Mouse (Mus musculus) c-Kit-positive CD71-positive TER-119-positive erythroid progenitor cells, embryonic 14.5 days (primary cell): ENCODE measurements around the gene Arl8a.
"Not testable (repeated sequence)": the region's sequence is repeated elsewhere in the genome, so short reads cannot be mapped to it uniquely, and the experiment has no call there.

Experiments used
- DNase-seq: peaks from one replicate; pipeline ENCODE4 v3.0.0-alpha.2; 2013; ENCODE audit warnings: low spot score

Gene Arl8a

DNA sequence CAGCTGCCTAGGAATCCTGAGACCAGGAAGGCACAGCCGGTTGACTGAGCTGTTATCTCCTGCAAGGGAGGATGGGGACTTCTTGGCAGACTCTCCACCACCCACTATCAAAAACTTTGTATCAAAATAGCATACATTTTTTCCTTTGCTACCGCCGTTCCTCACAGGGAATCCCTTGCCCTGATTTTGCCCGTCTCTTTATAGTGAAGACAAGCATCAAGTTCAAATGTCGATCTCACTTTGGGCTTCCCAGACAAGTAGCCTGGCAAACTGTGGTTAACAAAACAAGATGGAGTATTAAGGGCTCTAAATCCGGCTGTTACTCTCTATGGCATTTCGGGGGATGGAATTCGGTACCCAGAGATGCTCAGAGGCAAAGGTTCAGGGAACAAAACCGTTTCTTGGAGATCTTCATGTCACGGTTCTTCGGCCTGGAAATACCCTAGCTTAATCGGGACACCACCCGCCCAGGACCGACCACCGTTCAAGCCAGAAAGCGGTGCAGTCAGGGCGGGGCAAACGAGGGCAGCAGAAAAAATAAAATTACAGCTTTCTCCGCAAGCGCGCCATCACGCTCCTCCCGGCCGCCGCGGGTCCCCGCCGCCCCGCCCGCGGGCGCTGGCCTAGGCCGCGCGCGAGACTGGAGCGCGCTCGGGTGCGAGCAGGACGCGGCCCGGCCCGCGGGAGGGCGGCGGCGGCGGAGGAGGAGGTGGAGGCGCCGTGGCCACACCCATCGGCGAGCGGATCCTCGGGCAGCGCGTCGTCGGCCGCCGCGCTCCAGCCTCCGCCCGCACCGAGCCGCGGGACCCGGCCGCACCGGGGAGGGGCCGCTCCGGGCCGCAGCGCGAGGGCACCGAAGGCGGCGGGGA is at the start of gene Arl8a:
Arl8a (plus strand) TSS at position 748 of the 869 bp plus-strand sequence.
- DNase-seq, result peak; percentile 68

DNA sequence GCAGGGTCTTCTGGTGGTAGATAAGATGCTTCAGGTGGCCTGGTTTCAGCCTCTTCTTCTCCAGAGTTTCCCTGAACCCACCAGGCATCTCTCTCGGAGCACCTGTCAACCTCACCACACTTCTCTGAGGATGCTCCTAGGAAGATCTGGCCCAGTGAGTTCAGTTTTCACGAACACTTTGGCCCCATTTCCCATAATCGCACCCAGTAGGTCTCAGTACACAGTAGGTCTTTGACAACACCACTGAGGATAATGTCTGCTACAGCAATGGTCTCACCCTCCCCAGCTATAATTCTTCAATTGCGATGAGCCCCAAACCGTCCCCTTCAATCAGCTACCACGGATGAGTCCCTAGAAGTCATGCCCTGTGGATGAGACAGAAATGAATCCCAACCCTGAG is 49.2 kb upstream of the Arl8a start:
- no peak for DNase-seq

DNA sequence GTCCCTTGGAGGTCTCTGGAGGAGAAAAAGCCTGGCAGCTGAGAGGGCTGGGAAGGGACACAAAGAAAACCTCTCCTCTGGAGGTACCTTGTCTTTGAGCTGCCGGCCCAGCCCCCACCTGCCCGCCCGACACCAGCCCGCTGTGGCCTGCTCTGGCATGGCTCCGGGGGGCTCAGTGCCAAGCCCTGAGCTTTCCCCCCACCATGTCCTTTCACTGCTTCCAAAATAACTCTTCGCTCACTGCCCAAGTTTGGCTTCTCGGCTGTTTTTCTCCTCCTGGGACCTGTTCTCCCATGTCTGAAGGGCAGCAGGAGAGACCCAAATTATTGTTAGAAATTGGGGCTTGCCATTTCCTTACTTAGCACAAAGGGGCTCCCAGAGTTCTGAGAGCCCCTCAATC is 48.2 kb upstream of the Arl8a start:
- DNase-seq, result no peak

- DNase-seq, result no peak
Observed at GRCm38 (mm10) chr1:135100400-135100799, 46.2 kb upstream of the Arl8a start.

DNA sequence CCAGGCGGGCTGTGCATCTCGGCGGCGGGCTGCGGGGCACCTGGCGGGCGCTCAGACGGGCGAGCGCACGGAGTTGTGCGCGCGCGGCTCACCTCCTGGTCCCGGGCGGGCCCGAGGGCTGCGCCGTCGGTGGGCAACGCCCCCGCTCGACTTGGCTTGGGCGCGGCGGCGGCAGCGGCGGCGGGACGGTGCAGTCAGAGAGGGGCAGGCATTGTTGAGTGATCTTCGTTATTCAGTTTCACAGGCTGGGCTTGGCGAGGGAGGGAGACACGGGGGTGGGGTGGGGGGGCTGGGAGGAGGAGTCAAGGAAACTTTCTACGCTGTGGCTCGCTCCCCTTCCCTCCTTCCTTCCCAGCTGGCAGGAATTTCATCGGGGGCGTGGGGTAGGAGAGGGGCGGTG is 41.5 kb upstream of the Arl8a start, which contains the start of gene Lgr6:
Lgr6 (minus strand) TSS at position 153 of the 400 bp plus-strand sequence.
- DNase-seq, result no peak

DNA sequence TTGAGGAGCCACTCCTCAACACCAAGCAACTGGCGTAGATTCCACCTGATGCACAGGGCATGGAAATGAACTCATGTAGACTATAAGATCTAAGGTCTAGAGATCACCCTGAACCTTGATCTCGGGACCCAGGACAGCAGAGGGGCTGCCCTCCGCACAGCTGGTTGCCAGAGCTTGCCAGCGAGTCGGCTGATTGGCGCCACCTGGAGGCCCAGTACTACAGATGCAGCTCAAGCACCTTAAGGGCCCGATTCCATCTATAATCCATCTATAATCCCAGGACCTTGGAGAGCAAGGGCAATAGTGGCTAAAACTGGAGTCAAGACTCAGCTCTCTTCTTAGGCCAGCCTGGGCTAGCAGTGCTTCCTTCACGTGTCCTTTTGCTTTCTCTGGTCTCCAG is 40.7 kb upstream of the Arl8a start:
- DNase-seq, result peak; percentile 40

GRCm38 (mm10) chr1:135108611-135109010 is 38.0 kb upstream of the Arl8a start:
- DNase-seq, result no peak

DNA sequence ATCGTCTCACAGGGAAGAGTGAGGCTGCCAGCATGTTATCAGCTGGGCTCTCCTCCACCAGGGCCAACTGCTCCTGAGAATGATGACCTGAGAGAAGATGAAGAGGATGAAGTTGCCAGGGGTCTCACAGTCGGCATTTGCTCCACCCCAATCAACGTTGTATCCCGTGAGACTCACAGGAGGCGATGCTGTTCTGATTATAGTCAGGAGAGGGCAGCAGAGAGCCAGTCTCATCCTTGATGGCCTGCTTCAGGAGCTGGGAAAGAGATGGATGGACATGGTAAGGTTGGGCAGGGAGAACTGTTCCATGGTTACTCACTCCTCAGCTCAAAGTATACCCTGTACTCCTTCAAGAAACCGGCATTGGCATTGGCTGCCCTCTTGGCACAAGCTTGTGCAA is 36.5 kb upstream of the Arl8a start:
- no peak for DNase-seq

DNA sequence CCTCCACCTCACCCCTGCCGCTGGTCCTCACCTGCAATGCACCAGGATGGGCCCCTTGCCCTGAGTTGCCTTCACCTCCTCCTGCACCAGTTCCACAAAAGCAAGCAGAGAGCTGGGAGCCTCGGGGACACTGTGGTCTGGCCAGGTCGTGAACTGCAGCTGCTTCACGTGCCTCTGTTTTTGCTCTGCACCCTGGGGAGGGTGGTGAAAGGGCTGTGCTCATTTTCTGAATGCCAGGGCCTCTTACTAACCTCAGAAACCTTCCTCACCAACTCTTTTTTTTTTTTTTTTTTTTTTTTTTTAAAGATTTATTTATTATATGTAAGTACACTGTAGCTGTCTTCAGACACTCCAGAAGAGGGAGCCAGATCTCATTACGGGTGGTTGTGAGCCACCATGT is 35.4 kb upstream of the Arl8a start:
- DNase-seq, result not testable (repeated sequence)

DNA sequence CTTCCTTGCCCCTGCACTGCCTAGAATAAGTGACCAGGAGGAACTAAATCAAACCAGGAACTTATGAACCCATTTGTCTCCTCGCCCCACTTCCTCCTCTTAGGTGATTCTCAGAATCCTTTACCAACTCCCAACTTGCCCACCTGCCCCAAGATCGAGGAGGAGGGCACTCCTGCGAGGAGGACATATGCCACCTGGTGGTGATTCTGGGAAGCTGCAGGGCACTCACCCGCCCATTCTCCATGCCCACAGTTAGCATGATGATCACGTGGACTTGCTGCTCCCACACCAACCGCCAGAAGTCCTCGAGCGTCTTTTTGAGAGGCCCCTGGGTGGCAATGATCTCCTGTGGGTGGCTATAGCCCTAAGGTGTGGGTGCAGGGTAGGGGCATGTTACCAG is 34.0 kb upstream of the Arl8a start:
- DNase-seq, result no peak

GRCm38 (mm10) chr1:135124573-135125363 is 21.9 kb upstream of the Arl8a start:
- DNase-seq, result no peak

DNA sequence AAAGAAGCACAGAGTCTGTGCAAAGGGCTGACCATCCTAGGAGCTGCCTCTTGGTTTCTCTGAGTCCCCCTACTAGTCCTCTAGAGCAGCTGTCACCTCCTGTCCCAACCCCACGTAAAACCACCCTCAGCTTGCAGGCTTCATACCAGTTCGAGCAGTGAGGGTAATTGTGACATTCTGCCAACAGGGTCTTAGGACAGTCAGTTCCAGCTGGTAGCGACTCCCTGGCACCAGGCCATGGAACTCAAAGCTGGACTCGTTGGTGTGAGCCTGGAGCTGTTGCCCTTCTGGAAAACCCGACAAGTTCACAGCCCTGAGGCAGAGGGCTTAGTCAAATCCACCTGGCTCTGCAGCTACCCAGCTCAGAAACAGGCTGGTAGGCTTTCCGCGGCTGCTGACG is 20.6 kb upstream of the Arl8a start:
- DNase-seq, result no peak

GRCm38 (mm10) chr1:135126443-135127027 is 20.1 kb upstream of the Arl8a start:
- no peak for DNase-seq

DNA sequence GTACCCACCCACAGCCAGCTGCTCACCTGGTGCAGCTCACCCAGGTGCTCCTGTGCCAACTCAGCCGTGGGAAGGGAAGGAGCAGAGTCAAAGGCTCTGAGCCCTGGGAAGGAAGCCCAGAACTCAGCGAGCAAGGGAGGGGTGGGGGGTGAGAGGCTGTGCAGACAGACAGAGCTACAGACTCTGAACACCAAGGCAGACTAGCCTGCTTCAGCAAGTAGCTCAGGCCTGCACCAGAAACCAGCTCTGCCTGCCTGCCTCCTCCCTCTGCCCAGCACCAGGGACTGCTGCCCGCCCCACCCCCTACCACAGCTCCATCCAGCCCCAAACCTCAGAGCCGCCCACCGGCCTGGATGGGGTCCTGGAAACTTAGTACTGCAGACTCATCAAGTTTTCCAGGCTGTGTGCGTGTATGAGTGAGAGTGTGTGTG is 18.6 kb upstream of the Arl8a start:
- no peak for DNase-seq

DNA sequence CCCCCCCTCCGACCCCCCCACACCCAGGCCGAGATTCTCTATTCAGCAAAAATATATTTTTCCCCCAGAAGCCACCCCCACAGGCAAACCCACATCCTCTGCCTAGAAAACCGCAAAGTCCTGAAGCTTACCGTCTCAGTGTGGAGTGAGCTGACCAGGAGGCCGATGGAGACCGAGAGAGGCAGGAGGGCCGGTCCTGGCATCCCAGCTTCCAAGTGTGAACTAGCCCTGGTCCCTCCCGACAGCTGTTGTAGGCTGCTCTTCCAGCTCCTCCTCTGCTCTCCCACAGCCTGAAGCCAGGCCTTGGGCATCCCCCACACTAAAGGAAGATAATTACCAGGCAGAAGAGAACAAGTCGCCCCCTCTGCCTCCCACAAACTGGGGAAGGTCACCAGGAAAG is 17.6 kb upstream of the Arl8a start:
- DNase-seq, result no peak

DNA sequence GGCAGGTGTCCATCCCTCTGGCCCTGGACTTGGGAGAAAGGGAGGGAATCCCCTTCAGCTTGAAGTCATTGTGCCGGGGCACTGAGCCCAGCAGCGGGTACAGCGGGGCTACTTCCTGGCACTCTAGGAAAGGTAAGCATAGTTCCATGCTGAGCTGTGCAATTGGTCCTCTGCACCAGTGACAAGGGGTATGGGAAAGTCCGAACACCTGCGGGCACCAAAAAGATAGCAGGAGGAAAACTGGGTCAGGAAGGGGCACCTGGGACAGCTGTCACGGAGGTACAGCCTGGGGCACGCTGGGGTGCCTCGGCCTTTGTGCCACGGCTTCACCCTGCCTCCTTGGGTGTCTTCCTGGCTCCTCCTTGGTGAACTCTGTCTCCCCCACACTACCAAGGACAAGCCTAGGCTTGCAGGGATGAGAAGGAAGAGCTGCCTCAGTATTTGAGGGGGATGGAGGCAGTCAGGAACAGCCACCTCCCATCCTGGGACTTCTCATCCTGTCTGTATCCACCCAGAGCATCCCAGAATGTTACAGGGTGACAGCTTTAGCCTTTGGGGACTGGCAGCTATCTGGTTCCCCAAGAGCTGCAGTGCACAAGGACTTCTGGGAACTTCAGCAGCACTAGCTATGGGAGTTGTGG is 17.0 kb upstream of the Arl8a start:
- DNase-seq, result no peak

- no peak for DNase-seq
Observed at GRCm38 (mm10) chr1:135130376-135131018, 16.1 kb upstream of the Arl8a start.

- DNase-seq, result no peak
Observed at GRCm38 (mm10) chr1:135131034-135131433, 15.6 kb upstream of the Arl8a start.

DNA sequence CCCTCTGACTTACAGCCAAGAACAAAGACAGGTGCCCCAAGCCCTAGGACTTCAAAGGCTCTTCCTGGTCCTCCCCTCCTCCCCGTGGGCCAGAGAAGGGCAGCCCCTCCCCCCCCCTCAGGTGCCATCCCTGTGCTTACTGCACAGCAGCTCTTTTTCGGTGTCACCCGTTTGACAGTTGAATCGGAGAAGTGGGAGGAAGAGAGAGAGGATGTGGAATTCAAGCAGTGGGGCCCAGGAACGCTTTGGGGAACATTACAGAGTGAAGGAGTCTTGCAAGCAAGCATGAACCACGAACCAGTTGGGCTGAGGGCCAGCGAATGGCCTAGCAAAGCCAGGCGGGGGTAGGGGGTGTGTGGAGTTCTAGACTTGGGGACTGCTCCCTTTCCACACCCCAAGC is 15.1 kb upstream of the Arl8a start:
- no peak for DNase-seq

DNA sequence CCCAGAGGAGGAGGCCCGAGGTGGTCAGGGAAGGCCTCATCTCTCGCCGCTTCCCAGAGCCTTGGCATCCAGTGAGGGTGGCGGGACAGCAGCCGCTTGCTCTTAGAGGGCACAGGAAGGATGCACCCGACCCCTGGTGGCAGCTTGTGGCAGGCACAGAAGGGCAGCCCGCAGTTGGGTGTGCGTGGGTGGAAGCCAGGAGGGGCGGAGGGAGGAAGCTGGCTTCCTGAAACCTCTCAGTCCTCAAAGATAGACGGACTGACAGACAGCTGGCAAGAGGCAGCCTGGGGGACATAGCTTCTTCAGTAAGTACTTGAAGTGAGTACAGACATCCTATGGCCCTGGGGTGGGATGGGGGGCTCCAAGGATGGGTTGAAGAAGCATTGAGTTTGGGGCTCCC is 14.2 kb upstream of the Arl8a start, which contains the start of gene Ptpn7:
Ptpn7 (plus strand) TSS at position 228 of the 400 bp plus-strand sequence.
- DNase-seq, result peak; percentile 85

- DNase-seq, result no peak
Observed at GRCm38 (mm10) chr1:135132893-135133369, 13.7 kb upstream of the Arl8a start.
